20 mouse cellular contexts compared by ENCODE assay signal in genomic region chr3:53969000-53969641, GRCm38 (mm10).
"Had no signal": no experiment of that assay in that cellular context is flagged by ENCODE, and none has a peak within 500 bp of the region (broad histone marks: within the 10 kb centered on the region; RNA-seq: fewer than 3 reads in every experiment).

No protein-coding gene starts in this region.

- H3K27me3 ChIP-seq: kidney, embryonic 15.5 days; liver, embryonic 13.5 days; neural tube, embryonic 12.5 days; neural tube, embryonic 15.5 days had no signal

- H3K9ac ChIP-seq: kidney, embryonic 15.5 days; liver, embryonic 13.5 days; neural tube, embryonic 12.5 days; neural tube, embryonic 15.5 days had no signal

- H3K27ac ChIP-seq: kidney, embryonic 15.5 days; left cerebral cortex, adult 2 months; liver, embryonic 13.5 days; neural tube, embryonic 12.5 days; neural tube, embryonic 15.5 days; stomach, postnatal 0 days had no signal

- H3K4me1 ChIP-seq: kidney, embryonic 15.5 days; liver, embryonic 13.5 days; neural tube, embryonic 12.5 days had no signal

- H3K4me2 ChIP-seq: kidney, embryonic 15.5 days; liver, embryonic 13.5 days; midbrain, embryonic 11.5 days; neural tube, embryonic 12.5 days; neural tube, embryonic 15.5 days had no signal

- H3K36me3 ChIP-seq: kidney, embryonic 15.5 days; liver, embryonic 13.5 days; neural tube, embryonic 12.5 days; neural tube, embryonic 15.5 days had no signal

- H3K9me3 ChIP-seq: kidney, embryonic 15.5 days; liver, embryonic 13.5 days; neural tube, embryonic 12.5 days; neural tube, embryonic 15.5 days had no signal

- H3K4me3 ChIP-seq: kidney, embryonic 15.5 days; left cerebral cortex, adult 2 months; liver, embryonic 13.5 days; neural tube, embryonic 12.5 days; neural tube, embryonic 15.5 days had no signal

- DNase-seq: kidney, postnatal 10 days; kidney, postnatal 36 days; layer of hippocampus, postnatal 36 days; liver, embryonic 13.5 days; lung, adult 2 months; lung, postnatal 14 days; lung, postnatal 4 days; midbrain, embryonic 14.5 days; right cerebral cortex, adult 18-20 months; right cerebral cortex, postnatal 14 days; right cerebral cortex, postnatal 4 days; thymus, adult 2 months; thymus, postnatal 14 days; thymus, postnatal 4 days had no signal
